Mouse (Mus musculus) spleen, embryonic (tissue): ENCODE measurements at regions not wholly inside any gene's neighbourhood (a gene's known extent, or its start where the extent isn't known, plus 50 kb on each side); places are given as distances from the start of the nearest gene placed in this dataset.

Experiments used
- CTCF ChIA-PET: fragments of 350-600 bp; sonication (Branson Sonifier 250); formaldehyde crosslinking; loops from one replicate; lab custom pipeline; 2022; lab: Charles Lee

GRCm38 (mm10) chr4:17629367-17629766 is 1975.9 kb upstream of the Gm12353 start:
- CTCF ChIA-PET, result no interaction called here

- CTCF ChIA-PET, result interaction anchor here (0.6 kb wide), 1 partner anchor 25 kb away, joined by 7 read pairs; no protein-coding TSS in a partner anchor
Measured at GRCm38 (mm10) chr4:17635549-17636530, 1969.4 kb upstream of the Gm12353 start.

GRCm38 (mm10) chr4:17646712-17647111 is 1958.5 kb upstream of the Gm12353 start:
- CTCF ChIA-PET, result no interaction called here

- CTCF ChIA-PET, result no interaction called here
Measured at GRCm38 (mm10) chr4:17649350-17649749, 1955.9 kb upstream of the Gm12353 start.

GRCm38 (mm10) chr4:17653551-17653950 is 1951.7 kb upstream of the Gm12353 start:
- CTCF ChIA-PET, result no interaction called here

GRCm38 (mm10) chr4:17667267-17667850 is 1937.9 kb upstream of the Gm12353 start:
- CTCF ChIA-PET, result no interaction called here
